In genomic region chr16:38087645-38088125, GRCm38 (mm10) we compare ENCODE assay signal across 8 mouse cellular contexts. TPM values are rescaled to one million over a fixed set of nuclear protein-coding genes. Genes with fewer than 3 reads are reported as not detected.
DNase-seq lines count a peak whose midpoint lies in the region; ATAC-seq and TF ChIP-seq lines count a peak whose summit lies in the region.

No protein-coding gene starts in this region.

- H3K27ac ChIP-seq in neural tube, embryonic 11.5 days (ENCODE audit: low read depth, low read length) = peak overlapping the region; percentile 100
- peak overlapping the region; percentile 100 for H3K27ac ChIP-seq in hindbrain, postnatal 0 days
- H3K27ac ChIP-seq in neural tube, embryonic 12.5 days = peak overlapping the region; percentile 99

- ATAC-seq in cerebellum, adult (ENCODE audit: insufficient number of reproducible peaks, low FRiP score, low TSS enrichment) = peak; percentile 2; the same call in 1 of the 2 replicates
- no peak for ATAC-seq in neural tube, embryonic 11.5 days (ENCODE audit: insufficient read depth, low FRiP score, low TSS enrichment)
- ATAC-seq in hindbrain, postnatal 0 days = no peak
- no peak for ATAC-seq in neural tube, embryonic 12.5 days (ENCODE audit: low FRiP score, low read depth)

- H3K36me3 ChIP-seq in neural tube, embryonic 11.5 days (ENCODE audit: control insufficient read depth, insufficient read depth, low read length) = no peaks in the 10 kb centered on the region
- H3K36me3 ChIP-seq in hindbrain, postnatal 0 days (ENCODE audit: insufficient read depth, low read length) = no peaks in the 10 kb centered on the region
- H3K36me3 ChIP-seq in neural tube, embryonic 12.5 days = no peaks in the 10 kb centered on the region

- no peaks in the 10 kb centered on the region for H3K27me3 ChIP-seq in neural tube, embryonic 11.5 days (ENCODE audit: control insufficient read depth, insufficient read depth, low read length)
- H3K27me3 ChIP-seq in hindbrain, postnatal 0 days (ENCODE audit: insufficient read depth, low read length) = no peaks in the 10 kb centered on the region
- H3K27me3 ChIP-seq in neural tube, embryonic 12.5 days (replicated peaks) = no peaks in the 10 kb centered on the region

- no peaks in the 10 kb centered on the region for H3K9me3 ChIP-seq in neural tube, embryonic 11.5 days (ENCODE audit: control insufficient read depth, low read length)
- H3K9me3 ChIP-seq in hindbrain, postnatal 0 days (ENCODE audit: low read length) = no peaks in the 10 kb centered on the region
- no peaks in the 10 kb centered on the region for H3K9me3 ChIP-seq in neural tube, embryonic 12.5 days

- peak overlapping the region; percentile 97 for H3K4me3 ChIP-seq in neural tube, embryonic 11.5 days (ENCODE audit: low read depth, low read length)
- peak overlapping the region; percentile 95 for H3K4me3 ChIP-seq in hindbrain, postnatal 0 days (ENCODE audit: low read length)
- H3K4me3 ChIP-seq in neural tube, embryonic 12.5 days = peak overlapping the region; percentile 94

- WGBS in neural tube, embryonic 11.5 days = 8% methylated on average over 11 of the region's 11 CpGs
- WGBS in hindbrain, postnatal 0 days = 1% methylated on average over 11 of the region's 11 CpGs
- WGBS in neural tube, embryonic 12.5 days = 3% methylated on average over 11 of the region's 11 CpGs

- DNase-seq in cerebellum, adult 18-20 months = no peak
- DNase-seq in neural tube, embryonic 11.5 days (ENCODE audit: low spot score) = no peak
- no peak for DNase-seq in neural tube, embryonic 10.5 days (ENCODE audit: extremely low spot score, low spot score)
- DNase-seq in hindbrain, postnatal 0 days (ENCODE audit: low spot score) = no peak
- no peak for DNase-seq in gastrocnemius, adult 8-10 months (ENCODE audit: low spot score in 2 of 2)
- no peak for DNase-seq in left cerebral cortex, postnatal 36 days (ENCODE audit: low spot score in 2 of 2)

- peak overlapping the region; percentile 53 for H3K4me2 ChIP-seq in neural tube, embryonic 11.5 days (ENCODE audit: low read depth)
- peak overlapping the region; percentile 69 for H3K4me2 ChIP-seq in hindbrain, postnatal 0 days (ENCODE audit: low read depth, low read length)
- peak overlapping the region; percentile 58 for H3K4me2 ChIP-seq in neural tube, embryonic 12.5 days (replicated peaks)

- intact Hi-C loops in left cerebral cortex, postnatal 36 days (cut with DNase I) = loop anchor here (2.0 to 5.0 kb wide), 3 partner anchors 45 to 219 kb away; partner anchors contain the start of gene Lrrc58

- TF ChIP-seq CTCF in hindbrain, postnatal 0 days (IDR thresholded peaks at IDR 0.05; ENCODE audit: low read depth) = peak; percentile 31

- H3K9ac ChIP-seq in neural tube, embryonic 11.5 days (ENCODE audit: low read length) = peak overlapping the region; percentile 93
- peak overlapping the region; percentile 88 for H3K9ac ChIP-seq in hindbrain, postnatal 0 days (replicated peaks; ENCODE audit: low read length)
- H3K9ac ChIP-seq in neural tube, embryonic 12.5 days = peak overlapping the region; percentile 91

- H3K4me1 ChIP-seq in neural tube, embryonic 11.5 days (ENCODE audit: control insufficient read depth, insufficient read depth, low read length) = peaks cover 5% of the 10 kb centered on the region; the same call in 1 of the 2 replicates
- H3K4me1 ChIP-seq in hindbrain, postnatal 0 days (ENCODE audit: insufficient read depth, low read length) = no peaks in the 10 kb centered on the region
- peaks cover 10% of the 10 kb centered on the region; the same call in 1 of the 2 replicates for H3K4me1 ChIP-seq in neural tube, embryonic 12.5 days

RNA-seq across cellular contexts. Expression of gene Gsk3b, which starts 1.1 kb away (rescaled TPM):
- 119 TPM in 2 replicates for polyA plus RNA-seq in neural tube, embryonic 11.5 days (2014; fragmentation: Nextera tagmentation; extraction: Ambion mirVana)
- total RNA-seq in hindbrain, postnatal 0 days (2014; rRNA removed) = 112 and 129 TPM in 2 replicates
- 142 and 149 TPM in 2 replicates for polyA plus RNA-seq in hindbrain, postnatal 0 days (2015; fragmentation: Nextera tagmentation; extraction: Ambion mirVana)
- 140 and 151 TPM in 2 replicates for polyA plus RNA-seq in neural tube, embryonic 12.5 days (2016; fragmentation: Nextera tagmentation; extraction: Ambion mirVana)
- total RNA-seq in gastrocnemius, adult 8-10 months (2022) = 10 to 100 TPM; 63.7 to 77.1 (median 71.3) TPM
- 100 to 1,000 TPM; 173 to 187 TPM for total RNA-seq in left cerebral cortex, postnatal 36 days (2021)
